ENCODE assay signal across 11 mouse cellular contexts in genomic region chr10:50138351-50138750, GRCm38 (mm10).
A peak's percentile ranks its signal among the peaks of the same experiment; 100 is the strongest.
DNase-seq lines count a peak whose midpoint lies in the region.
"Had no signal": no experiment of that assay in that cellular context is flagged by ENCODE, and none has a peak within 500 bp of the region (broad histone marks: within the 10 kb centered on the region; RNA-seq: fewer than 3 reads in every experiment).

No protein-coding gene starts in this region.

- peak; percentile 56 for DNase-seq in cerebellum, adult 11-12 months
- DNase-seq in cerebellum, adult 8-10 months: peak; percentile 43
- peak; percentile 57 to 69 for DNase-seq in cerebellum, postnatal 10 days
- no peak for DNase-seq in heart, postnatal 14 days
- DNase-seq in heart, adult 11 months: no peak
- DNase-seq in lung, postnatal 4 days: no peak
- DNase-seq: adrenal gland, adult 2 months; adrenal gland, postnatal 14 days; gastrocnemius, adult 2 months; gastrocnemius, postnatal 14 days; kidney, adult 2 months had no signal

- intact Hi-C loops in heart, postnatal 14 days (cut with DNase I): no loop called here

Comparison
In these comparisons a context has a peak if more than half of its experiments do, and no peak if none do; other contexts are left out.
1. DNase-seq: peak in cerebellum, adult 11-12 months (single experiment), cerebellum, adult 8-10 months (single experiment) and cerebellum, postnatal 10 days (2 of 2); none in heart, postnatal 14 days (0 of 2), heart, adult 11 months (single experiment) and lung, postnatal 4 days (0 of 2).